Mouse (Mus musculus) bone marrow macrophage, adult 2 months (primary cell): ENCODE results near the gene Apom.

Experiments used
- CTCF ChIP-seq: IDR thresholded peaks from 2 replicates; pipeline ENCODE4 v1.5.1; 2012; ENCODE audit warnings: low read depth, mild to moderate bottlenecking, low read length, moderate library complexity
- POLR2A ChIP-seq: IDR thresholded peaks from 2 replicates; pipeline ENCODE4 v1.6.1; 2012; ENCODE audit warnings: mild to moderate bottlenecking, low read depth, low read length, borderline replicate concordance

DNA sequence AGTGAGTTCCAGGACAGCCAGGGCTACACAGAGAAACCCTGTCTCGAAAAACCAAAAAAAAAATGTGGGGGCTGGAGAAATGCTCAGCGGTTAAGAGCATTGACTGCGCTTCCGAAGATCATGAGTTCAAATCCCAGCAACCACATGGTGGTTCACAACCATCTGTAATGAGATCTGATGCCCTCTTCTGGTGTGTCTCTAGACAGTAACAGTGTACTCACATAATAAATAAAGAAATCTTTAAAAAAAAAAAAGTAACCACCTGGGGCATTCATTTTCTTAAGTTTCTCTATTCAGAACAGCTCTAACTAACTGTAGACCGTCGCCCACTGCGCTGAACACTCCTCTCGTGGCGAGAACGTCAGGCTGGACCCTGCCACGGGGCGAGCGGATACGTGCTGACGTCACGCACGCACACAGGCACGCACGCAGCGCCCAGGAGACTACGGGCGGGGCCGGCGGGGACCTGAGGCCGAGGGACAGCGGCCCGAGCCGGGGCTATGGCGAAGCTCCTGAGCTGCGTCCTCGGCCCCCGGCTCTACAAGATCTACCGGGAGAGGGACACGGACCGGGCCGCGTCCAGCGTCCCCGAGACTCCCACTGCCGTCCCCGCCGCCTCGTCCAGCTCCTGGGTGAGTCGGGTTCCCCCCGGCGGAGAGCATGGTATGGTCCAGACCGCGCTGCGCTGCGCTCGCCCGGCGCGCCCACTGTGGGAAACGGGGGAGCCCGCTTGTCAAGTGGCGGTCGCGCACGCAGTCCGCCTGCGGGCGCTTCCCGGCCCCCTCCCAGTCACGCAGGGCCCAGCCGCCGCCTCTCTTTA lies 42.8 kb downstream of the Apom start, which contains the start of gene Abhd16a:
- TF ChIP-seq CTCF (no peak), POLR2A (no peak)
